Mouse (Mus musculus): ENCODE data around the gene Psmg4. TPM values are rescaled to one million over a fixed set of nuclear protein-coding genes. Genes with fewer than 3 reads are reported as not detected.

Gene Psmg4
- total RNA-seq, 4 experiments from 2014 or later: 28.6 to 39.3 (median 31.2) TPM

GRCm38 (mm10) chr13:34148767-34149392 lies 13.9 kb upstream of the Psmg4 start:
- no peak for DNase-seq

GRCm38 (mm10) chr13:34149463-34150176 lies 13.1 kb upstream of the Psmg4 start:
- no peak for DNase-seq

DNA sequence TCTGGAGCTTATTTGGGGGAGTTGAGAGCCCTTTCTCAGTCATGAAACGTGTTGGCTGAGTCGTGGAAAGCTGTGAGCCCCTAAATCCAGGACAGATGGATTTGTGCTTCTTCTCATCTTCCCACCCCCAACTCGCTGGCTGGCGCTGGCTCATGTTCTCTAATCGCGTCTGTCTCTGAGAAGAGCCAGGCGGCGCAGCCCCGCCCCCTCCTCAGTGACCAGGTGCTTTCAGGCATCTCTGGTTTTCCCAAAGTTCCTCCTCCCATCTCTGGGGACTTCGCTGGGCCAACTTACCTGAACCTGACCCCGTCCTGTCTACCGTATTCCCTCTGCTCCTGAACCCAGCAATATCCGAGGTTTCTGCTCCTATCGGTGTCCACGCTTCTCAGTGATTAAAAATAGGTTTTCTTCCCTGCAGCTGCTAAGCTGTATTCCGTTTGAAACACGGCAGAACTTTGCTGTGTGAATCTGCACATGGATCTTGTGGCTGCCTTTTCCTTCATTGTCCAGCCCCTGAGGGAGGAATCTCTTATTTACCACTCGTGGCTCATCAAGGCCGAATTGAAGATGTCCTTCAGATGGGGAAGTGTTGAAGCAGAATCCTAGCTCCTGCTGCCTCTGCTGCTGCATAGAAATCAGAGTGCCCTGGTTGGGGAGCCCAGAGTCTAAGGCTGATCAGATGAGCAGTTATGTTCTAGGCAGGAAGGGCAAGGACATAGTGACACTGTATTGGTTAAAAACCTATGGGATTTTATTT lies 12.3 kb upstream of the Psmg4 start:
- DNase-seq: no peak

- DNase-seq: no peak
Observed at GRCm38 (mm10) chr13:34151425-34151824, 11.3 kb upstream of the Psmg4 start.

- DNase-seq: no peak
Observed at GRCm38 (mm10) chr13:34152695-34153094, 10.1 kb upstream of the Psmg4 start.

DNA sequence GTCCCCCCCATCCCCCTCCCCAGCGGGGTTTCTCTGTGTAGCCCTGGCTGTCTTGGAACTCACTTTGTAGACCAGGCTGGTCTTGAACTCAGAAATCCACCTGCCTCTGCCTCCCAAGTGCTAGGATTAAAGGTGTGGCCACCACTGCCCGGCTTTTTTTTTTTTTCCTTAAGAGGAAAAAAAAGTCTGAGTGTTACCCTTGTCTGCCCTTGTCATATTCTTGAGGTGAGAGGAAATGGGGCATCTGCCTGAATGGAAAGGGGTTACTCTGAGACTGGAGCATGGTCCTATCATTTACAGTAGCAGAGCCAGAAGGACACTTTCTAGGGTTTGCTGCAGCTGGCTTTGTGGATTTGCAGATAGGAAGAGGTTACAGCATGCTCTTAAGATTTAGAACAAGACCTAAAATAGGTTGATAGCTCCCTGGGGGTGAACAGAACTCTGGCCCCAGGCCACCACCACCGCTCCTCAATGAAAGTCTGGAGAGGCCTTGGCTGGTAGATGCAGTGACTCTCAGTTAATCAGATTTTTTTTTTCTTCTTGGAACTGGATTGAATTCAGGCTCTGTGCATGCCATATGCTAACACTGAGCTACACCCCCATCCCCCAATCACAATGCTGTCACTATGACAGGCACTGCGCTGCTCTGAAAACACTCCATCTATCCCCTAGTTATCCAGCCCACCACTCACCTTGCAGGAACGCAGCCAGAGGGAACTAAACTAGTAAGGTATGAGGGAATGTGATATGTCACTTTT lies 9.3 kb upstream of the Psmg4 start:
- DNase-seq: no peak

- DNase-seq: peak; percentile 56
Observed at GRCm38 (mm10) chr13:34154217-34154930, 8.4 kb upstream of the Psmg4 start.

- DNase-seq: no peak
Observed at GRCm38 (mm10) chr13:34154931-34155272, 7.9 kb upstream of the Psmg4 start.

DNA sequence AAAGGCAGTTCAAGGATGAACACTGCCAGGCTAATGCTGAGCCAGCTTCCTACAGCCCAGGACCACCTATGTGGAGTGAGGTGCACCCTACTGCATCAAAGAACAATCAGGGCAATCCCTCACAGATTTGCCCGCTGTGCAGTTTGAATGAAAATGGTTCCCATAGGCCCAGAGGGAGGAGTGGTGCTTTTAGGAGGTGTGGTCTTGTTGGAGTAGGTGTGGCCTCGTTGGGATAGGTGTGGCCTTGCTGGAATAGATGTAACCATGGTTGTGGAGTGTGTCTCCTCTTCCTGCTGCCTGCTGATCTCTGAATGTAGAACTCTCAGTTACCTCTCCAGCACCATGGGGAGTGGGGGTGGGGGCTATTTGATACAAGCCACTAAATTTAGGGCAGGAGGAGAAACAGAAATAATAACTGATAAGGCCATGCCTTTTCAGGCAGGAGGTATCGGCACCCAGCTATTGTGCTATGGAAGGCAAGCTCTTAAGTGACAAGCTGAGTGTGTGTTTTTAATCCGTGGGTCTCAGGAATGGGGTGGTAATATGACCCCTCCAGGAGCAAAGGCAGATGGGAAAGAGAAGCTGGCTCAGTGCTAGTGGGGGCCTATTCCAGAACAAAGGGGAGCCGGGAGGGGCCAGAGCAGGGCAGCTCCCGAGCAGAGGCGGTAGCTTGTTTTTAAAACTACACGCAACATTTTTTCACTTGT lies 6.5 kb upstream of the Psmg4 start:
- DNase-seq: no peak

- no peak for DNase-seq
Observed at GRCm38 (mm10) chr13:34156840-34157185, 6.0 kb upstream of the Psmg4 start.

GRCm38 (mm10) chr13:34157596-34158157 lies 5.1 kb upstream of the Psmg4 start:
- DNase-seq: no peak

DNA sequence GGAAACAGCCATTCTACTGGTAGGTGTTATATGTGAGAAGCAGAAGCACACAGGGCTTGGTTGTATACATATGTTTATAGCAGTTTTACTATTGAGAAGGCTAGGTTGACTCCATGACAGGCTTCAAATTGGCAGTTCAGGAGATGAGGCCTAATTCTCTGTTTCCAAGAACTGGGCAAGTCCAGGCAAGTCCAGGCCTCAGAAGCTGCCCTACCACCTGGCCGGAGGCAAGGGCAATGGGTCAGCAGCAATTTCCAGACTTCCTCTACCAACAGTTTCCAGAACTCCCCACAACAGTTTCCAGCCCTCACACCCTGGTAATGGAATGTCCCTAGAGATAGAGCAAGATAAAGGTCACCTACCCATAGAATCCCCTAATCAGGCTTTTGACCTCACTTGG lies 2.8 kb upstream of the Psmg4 start:
- DNase-seq: no peak

DNA sequence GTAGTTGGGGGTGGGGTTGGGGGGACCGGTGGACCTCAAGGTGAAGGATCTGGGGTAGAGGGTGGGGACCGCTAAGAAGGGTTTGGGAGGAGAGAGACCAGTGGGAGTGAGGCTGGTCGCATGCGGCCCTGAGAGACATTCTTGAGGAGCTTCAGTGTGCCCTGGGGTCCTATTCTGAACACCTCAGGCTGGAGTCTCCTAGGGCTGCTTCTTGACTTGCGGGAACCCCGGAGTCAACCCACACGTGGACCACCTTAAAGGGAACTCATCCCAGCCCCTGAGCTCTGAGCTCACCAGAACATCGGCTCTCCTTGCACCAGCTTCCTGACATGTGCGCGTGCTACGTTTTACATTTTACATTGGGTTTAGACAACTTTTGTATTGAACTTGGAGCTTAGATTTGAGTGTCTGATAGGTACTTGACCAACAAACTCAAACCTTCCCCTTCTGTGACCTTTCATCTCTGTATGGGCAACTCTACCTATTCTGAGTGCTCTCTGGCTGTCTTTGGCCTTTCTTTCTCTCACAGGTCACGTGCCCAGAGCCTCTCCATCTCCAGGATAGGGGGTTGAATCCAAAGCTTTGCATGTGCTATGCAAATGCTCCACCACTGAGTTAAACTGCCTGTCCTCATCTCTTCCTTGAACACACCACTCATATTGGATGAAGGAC lies 676 bp downstream of the Psmg4 start:
- no peak for DNase-seq

- no peak for DNase-seq
Observed at GRCm38 (mm10) chr13:34174025-34174424, 11.3 kb downstream of the Psmg4 start.

DNA sequence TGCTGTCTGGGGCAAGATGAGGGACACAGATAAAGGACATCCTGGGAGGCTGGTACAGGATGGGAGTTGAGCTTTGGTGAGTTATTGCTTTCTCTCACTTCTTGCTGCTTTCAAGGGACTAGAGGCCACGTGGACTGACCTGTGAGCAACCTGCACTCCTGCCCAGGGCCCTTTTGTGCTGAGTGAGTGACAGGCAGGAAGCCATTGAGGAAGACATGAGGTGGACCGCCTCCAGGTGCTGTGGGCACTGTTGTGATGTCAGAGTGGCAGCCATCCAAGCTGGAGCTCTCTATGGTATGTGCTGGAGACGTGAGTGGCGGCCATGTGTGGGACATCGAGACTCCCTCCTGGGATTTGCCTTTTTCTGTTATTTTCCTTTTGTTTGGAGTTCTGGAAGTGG lies 18.9 kb downstream of the Psmg4 start:
- DNase-seq: no peak

DNA sequence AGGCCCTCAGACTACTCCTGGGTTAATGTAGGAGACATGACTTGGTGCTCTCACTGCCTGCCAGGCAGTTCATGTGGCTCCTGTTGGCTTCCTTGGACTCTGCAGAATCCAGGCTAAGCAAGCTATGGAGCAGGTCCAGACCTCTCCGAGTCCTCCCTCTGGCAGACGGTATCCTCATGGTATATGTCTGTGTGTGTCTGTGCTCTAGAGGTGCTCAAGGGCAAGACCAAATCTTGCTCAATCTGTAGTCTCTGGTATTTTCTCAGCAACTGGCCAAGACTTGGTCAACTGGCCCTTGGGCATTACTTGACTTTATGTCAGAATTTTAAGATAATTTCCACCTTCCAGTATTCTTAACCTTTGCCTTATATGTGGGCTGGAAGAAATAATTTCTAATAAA lies 22.6 kb downstream of the Psmg4 start:
- DNase-seq: no peak

- peak; percentile 44 for DNase-seq
Observed at GRCm38 (mm10) chr13:34187571-34187970, 24.8 kb downstream of the Psmg4 start.

- peak; percentile 78 for DNase-seq
Observed at GRCm38 (mm10) chr13:34192414-34193191, 29.8 kb downstream of the Psmg4 start.

DNA sequence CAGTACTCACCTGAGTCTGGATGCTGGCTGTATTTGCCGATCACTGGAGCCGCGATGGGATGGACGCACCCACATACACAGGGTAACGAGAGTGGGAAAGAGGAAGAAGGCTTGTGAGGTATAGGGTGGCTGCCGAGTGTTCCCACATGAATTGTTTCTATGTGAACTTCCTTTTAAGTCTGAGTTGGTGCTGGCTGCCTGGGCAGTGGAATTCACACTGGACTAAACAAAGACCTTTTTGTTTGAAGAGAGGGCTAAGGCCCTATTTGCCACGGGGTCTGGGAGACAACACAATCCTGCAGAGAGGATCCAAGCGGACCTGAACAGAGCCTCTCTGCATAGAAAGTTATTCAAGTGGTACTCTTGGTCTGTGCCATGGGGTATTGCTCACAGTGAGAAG lies 30.6 kb downstream of the Psmg4 start:
- no peak for DNase-seq

DNA sequence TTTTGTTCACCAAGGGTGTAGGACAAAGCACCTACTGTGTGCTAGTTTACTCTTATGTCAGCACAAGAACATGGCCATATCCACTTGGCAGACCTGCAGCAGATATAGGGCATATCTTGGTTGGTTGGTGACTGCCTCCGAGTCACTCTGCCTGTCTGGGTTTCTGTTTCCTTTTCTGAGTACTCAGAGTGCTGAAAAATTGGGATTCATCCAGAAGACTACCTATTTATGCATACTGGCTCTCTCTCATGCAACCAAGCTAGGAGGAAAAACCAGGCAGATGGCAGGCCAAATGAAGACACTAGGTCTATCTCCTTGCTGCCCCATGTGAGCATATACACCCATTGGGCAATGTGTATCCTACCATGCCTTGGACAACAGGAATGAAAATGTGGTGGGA lies 32.9 kb downstream of the Psmg4 start:
- no peak for DNase-seq

All from adrenal gland, adult 8-10 months (tissue).